Mouse (Mus musculus) stomach, postnatal 0 days (tissue): ENCODE results near the gene Fam19a3.

Source experiments
- CTCF ChIP-seq: IDR thresholded peaks from 2 replicates; pipeline ENCODE4 v1.5.1; 2016; ENCODE audit warnings: antibody characterized with exemption, low read depth, mild to moderate bottlenecking, moderate library complexity
- EP300 ChIP-seq: optimal IDR thresholded peaks from 2 replicates; pipeline ENCODE3; 2016; ENCODE audit warnings: antibody characterized with exemption

- TF ChIP-seq EP300 (no peak), CTCF (no peak)
Observed at GRCm38 (mm10) chr3:104734654-104735053, 47.0 kb downstream of the Fam19a3 start.
